Mouse (Mus musculus) bone marrow, adult 2 months (tissue): Measurements from ENCODE around the gene Hist2h2ab.

Source experiments
- CTCF ChIP-seq: fragments of 200-500 bp; IDR thresholded peaks from 2 replicates; pipeline ENCODE4 v1.5.1; 2011; ENCODE audit warnings: low read length, control low read depth; ENCODE audit not compliant: control insufficient read depth, insufficient read depth
- POLR2A ChIP-seq: fragments of 200-500 bp; IDR thresholded peaks from 2 replicates; pipeline ENCODE4 v1.6.1; 2011; ENCODE audit warnings: low read depth, mild to moderate bottlenecking, control low read depth, low read length, borderline replicate concordance; ENCODE audit not compliant: control insufficient read depth

DNA sequence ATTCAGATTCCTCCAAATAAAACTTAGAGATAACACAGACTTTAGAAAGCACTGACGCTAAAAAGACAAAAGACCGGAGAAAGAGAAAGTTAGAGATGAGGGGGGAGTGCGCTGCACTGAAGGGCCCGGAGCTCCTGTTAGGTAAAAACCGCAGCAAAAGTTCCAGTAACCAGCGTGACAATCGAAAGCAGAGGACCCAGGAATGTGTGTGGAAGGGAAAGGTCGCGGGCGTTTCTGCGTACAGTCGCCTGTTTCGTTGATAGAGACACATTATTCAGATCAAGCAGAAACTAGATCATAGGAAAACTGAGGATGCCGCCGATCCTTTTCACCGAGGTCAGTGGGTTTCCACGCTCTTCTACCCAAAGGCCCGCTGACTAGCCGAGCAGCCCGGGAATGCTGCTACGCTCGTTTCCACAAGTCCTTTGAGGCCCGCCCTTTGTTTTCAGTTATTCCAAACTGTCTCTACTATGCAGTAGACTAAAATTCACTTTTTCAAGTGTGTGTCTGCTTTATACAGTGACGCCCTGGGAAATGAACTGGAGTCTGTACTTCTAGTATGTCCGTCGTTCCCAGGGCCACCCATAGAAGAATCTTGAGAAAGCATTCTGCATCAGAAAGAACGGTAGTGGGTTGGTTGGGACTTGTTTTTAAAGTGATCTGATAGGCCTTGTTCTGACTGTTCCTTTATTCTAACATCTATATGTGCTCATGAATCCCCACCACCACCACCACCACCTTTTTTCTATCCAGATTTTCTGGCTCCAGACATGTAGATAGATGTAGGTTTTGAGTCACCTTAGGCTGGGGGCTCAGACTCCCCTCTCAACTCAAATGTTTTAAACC is 44.1 kb downstream of the Hist2h2ab start:
- no peak for TF ChIP-seq CTCF
- no peak for TF ChIP-seq POLR2A
